Mouse (Mus musculus): ENCODE results near the gene Ppm1h. TPM values are rescaled to one million over a fixed set of nuclear protein-coding genes. Genes with fewer than 3 reads are reported as not detected.

Gene Ppm1h
- total RNA-seq, 2 experiments from 2014 or later, result 97.9 to 105 TPM

- DNase-seq (ENCODE audit: extremely low spot score in 1 of 2, low spot score in 2 of 2), result peak; percentile 68 to 70
- intact Hi-C loops (cut with DNase I), result no loop called here
- no peak for TF ChIP-seq CTCF (IDR thresholded peaks at IDR 0.05)
Observed at GRCm38 (mm10) chr10:122680387-122681084, 2.0 kb downstream of the Ppm1h start.

GRCm38 (mm10) chr10:122681085-122681408 is 2.5 kb downstream of the Ppm1h start:
- DNase-seq (ENCODE audit: extremely low spot score in 1 of 2, low spot score in 2 of 2), result no peak
- Histone ChIP-seq H3K4me3 (peak overlapping the region; percentile 6), H3K27ac (no peak overlapping the region)
- TF ChIP-seq CTCF (IDR thresholded peaks at IDR 0.05), result no peak
- intact Hi-C loops (cut with DNase I), result no loop called here

More at GRCm38 (mm10) chr10:122680387-122681084, 2.0 kb downstream of the Ppm1h start:
- peak overlapping the region; percentile 58 for H3K4me3 ChIP-seq
- peak overlapping the region; percentile 97 for H3K27ac ChIP-seq

GRCm38 (mm10) chr10:122683819-122684330 is 5.3 kb downstream of the Ppm1h start:
- TF ChIP-seq CTCF (IDR thresholded peaks at IDR 0.05), result no peak
- no peak for DNase-seq (ENCODE audit: extremely low spot score in 1 of 2, low spot score in 2 of 2)
- intact Hi-C loops (cut with DNase I), result no loop called here
- H3K4me3 ChIP-seq, result no peak overlapping the region
- H3K27ac ChIP-seq, result no peak overlapping the region

GRCm38 (mm10) chr10:122685297-122685696 is 6.7 kb downstream of the Ppm1h start:
- TF ChIP-seq CTCF (IDR thresholded peaks at IDR 0.05), result no peak
- Histone ChIP-seq H3K4me3 (no peak overlapping the region), H3K27ac (no peak overlapping the region)
- intact Hi-C loops (cut with DNase I), result no loop called here
- DNase-seq (ENCODE audit: extremely low spot score in 1 of 2, low spot score in 2 of 2), result no peak

- no peak for TF ChIP-seq CTCF (IDR thresholded peaks at IDR 0.05)
- DNase-seq (ENCODE audit: extremely low spot score in 1 of 2, low spot score in 2 of 2), result no peak
- intact Hi-C loops (cut with DNase I), result no loop called here
- H3K27ac ChIP-seq, result no peak overlapping the region
- H3K4me3 ChIP-seq, result no peak overlapping the region
Observed at GRCm38 (mm10) chr10:122685836-122686531, 7.4 kb downstream of the Ppm1h start.

GRCm38 (mm10) chr10:122690698-122691097 is 12.1 kb downstream of the Ppm1h start:
- no peak overlapping the region for H3K4me3 ChIP-seq
- DNase-seq (ENCODE audit: extremely low spot score in 1 of 2, low spot score in 2 of 2), result no peak
- intact Hi-C loops (cut with DNase I), result no loop called here
- H3K27ac ChIP-seq, result no peak overlapping the region
- no peak for TF ChIP-seq CTCF (IDR thresholded peaks at IDR 0.05)

GRCm38 (mm10) chr10:122693158-122693777 is 14.7 kb downstream of the Ppm1h start:
- DNase-seq (ENCODE audit: extremely low spot score in 1 of 2, low spot score in 2 of 2), result no peak
- no peak for TF ChIP-seq CTCF (IDR thresholded peaks at IDR 0.05)
- intact Hi-C loops (cut with DNase I), result no loop called here
- H3K4me3 ChIP-seq, result 0 out of 2 replicates have a peak overlapping the region, but pooled peaks have one; percentile 4
- peak overlapping the region; percentile 15; the same call in 1 of the 2 replicates for H3K27ac ChIP-seq

- no peak for DNase-seq (ENCODE audit: extremely low spot score in 1 of 2, low spot score in 2 of 2)
- no peak for TF ChIP-seq CTCF (IDR thresholded peaks at IDR 0.05)
- H3K4me3 ChIP-seq, result no peak overlapping the region
- no peak overlapping the region for H3K27ac ChIP-seq
- intact Hi-C loops (cut with DNase I), result no loop called here
Observed at GRCm38 (mm10) chr10:122693911-122694618, 15.5 kb downstream of the Ppm1h start.

- intact Hi-C loops (cut with DNase I), result no loop called here
- no peak for TF ChIP-seq CTCF (IDR thresholded peaks at IDR 0.05)
- no peak overlapping the region for H3K4me3 ChIP-seq
- no peak overlapping the region for H3K27ac ChIP-seq
- DNase-seq (ENCODE audit: extremely low spot score in 1 of 2, low spot score in 2 of 2), result no peak
Observed at GRCm38 (mm10) chr10:122696335-122696734, 17.8 kb downstream of the Ppm1h start.

GRCm38 (mm10) chr10:122698347-122698746 is 19.8 kb downstream of the Ppm1h start:
- Histone ChIP-seq H3K4me3 (no peak overlapping the region), H3K27ac (no peak overlapping the region)
- no peak for TF ChIP-seq CTCF (IDR thresholded peaks at IDR 0.05)
- DNase-seq (ENCODE audit: extremely low spot score in 1 of 2, low spot score in 2 of 2), result no peak
- intact Hi-C loops (cut with DNase I), result no loop called here

- H3K27ac ChIP-seq, result no peak overlapping the region
- no peak for TF ChIP-seq CTCF (IDR thresholded peaks at IDR 0.05)
- intact Hi-C loops (cut with DNase I), result no loop called here
Observed at GRCm38 (mm10) chr10:122704901-122705300, 26.3 kb downstream of the Ppm1h start.

More at GRCm38 (mm10) chr10:122704901-122705300, 26.3 kb downstream of the Ppm1h start:
- no peak for DNase-seq (ENCODE audit: extremely low spot score in 1 of 2, low spot score in 2 of 2)
- no peak overlapping the region for H3K4me3 ChIP-seq
